Mouse (Mus musculus): Measurements from ENCODE around the gene Trim9. TPM values are rescaled to one million over a fixed set of nuclear protein-coding genes. Genes with fewer than 3 reads are reported as not detected.

The Trim9 gene
- polyA plus RNA-seq, 1 experiment from 2014 or later, result 3.0 TPM

DNA sequence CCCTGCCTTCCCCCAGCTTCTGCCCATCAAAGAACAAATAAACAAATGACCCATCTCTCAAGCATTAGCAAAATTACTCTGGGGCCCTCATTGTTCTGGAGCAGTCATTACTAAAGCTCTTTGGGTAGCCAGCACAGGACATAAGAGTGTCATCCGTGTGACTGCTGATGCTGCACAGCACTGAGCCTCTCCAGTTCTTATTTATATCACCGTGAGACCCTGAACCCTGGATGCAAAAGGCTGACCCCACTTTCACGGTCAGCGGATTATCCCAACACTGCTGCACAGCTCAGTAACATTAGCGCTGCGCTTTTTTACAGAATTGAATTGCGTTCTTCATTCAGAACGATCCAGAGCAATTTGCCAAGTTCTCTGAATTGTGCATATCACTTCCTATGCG lies 31.3 kb downstream of the Trim9 start:
- WGBS, result 76% methylated on average over 9 of the region's 9 CpGs
- Histone ChIP-seq H3K9me3 (no peaks in the 10 kb centered on the region), H3K9ac (no peak overlapping the region), H3K4me3 (no peak overlapping the region), H3K27ac (no peak overlapping the region), H3K4me2 (replicated peaks) (no peak overlapping the region), H3K27me3 (no peaks in the 10 kb centered on the region), H3K36me3 (no peaks in the 10 kb centered on the region), H3K4me1 (0 out of 2 replicates have a peak, but pooled peaks cover 5% of the 10 kb centered on the region)
- ATAC-seq (ENCODE audit: insufficient number of reproducible peaks, insufficient read depth, low FRiP score, low TSS enrichment), result no peak

DNA sequence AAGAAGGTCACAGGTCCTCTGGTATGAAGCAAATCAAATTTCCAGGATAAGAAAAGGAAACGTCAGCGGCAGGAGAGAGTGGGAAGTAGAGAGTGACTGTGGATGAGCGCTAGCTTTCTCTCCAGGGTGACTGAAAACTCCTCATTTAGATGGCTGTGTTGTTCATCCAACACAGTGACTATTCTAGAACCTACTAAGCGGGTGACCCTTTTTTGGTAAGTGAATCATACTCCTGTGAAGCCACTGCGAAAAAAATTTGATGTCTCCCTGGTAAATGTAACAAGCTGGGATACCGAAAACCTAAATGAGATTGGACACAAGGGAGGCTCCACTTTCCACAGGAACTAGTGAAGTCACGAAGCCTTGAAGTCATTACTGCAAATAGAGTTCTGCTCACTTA lies 39.5 kb downstream of the Trim9 start:
- no peaks in the 10 kb centered on the region for H3K4me1 ChIP-seq
- WGBS, result 84% methylated on average over 7 of the region's 7 CpGs
- ATAC-seq (ENCODE audit: insufficient number of reproducible peaks, insufficient read depth, low FRiP score, low TSS enrichment), result no peak
- no peak overlapping the region for H3K27ac ChIP-seq
- no peak overlapping the region for H3K9ac ChIP-seq
- no peaks in the 10 kb centered on the region for H3K27me3 ChIP-seq
- no peaks in the 10 kb centered on the region for H3K9me3 ChIP-seq
- H3K36me3 ChIP-seq, result no peaks in the 10 kb centered on the region
- H3K4me2 ChIP-seq (replicated peaks), result no peak overlapping the region
- H3K4me3 ChIP-seq, result no peak overlapping the region

GRCm38 (mm10) chr12:70307062-70307461 lies 40.4 kb downstream of the Trim9 start:
- Histone ChIP-seq H3K4me1 (no peaks in the 10 kb centered on the region), H3K27ac (no peak overlapping the region), H3K9ac (no peak overlapping the region), H3K36me3 (no peaks in the 10 kb centered on the region), H3K27me3 (no peaks in the 10 kb centered on the region), H3K4me2 (replicated peaks) (no peak overlapping the region), H3K4me3 (no peak overlapping the region), H3K9me3 (no peaks in the 10 kb centered on the region)
- no peak for ATAC-seq (ENCODE audit: insufficient number of reproducible peaks, insufficient read depth, low FRiP score, low TSS enrichment)
- 85% methylated on average over 5 of the region's 5 CpGs for WGBS

DNA sequence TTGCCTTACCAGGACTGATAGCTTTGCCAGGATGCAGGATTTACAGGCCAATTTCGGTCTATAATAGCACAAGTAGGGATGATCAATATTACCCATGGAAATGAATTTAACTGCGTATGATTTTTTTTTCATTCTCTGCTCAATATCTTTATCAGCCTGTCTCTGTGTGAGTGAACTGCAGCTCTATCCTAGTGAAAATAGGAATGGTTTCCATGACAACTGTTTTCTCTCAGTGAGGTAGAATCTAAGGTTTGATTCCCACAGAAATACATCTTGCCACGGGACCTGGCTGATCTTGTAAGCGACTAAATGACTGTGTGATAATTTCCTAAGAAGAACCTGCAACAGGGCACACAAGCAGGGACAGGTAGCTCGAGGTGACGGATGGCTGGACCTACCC lies 43.4 kb downstream of the Trim9 start:
- 81% methylated on average over 6 of the region's 6 CpGs for WGBS
- H3K36me3 ChIP-seq, result no peaks in the 10 kb centered on the region
- H3K27me3 ChIP-seq, result no peaks in the 10 kb centered on the region
- no peaks in the 10 kb centered on the region for H3K9me3 ChIP-seq
- H3K9ac ChIP-seq, result no peak overlapping the region
- H3K4me3 ChIP-seq, result no peak overlapping the region
- no peak overlapping the region for H3K4me2 ChIP-seq (replicated peaks)
- no peaks in the 10 kb centered on the region for H3K4me1 ChIP-seq
- ATAC-seq (ENCODE audit: insufficient number of reproducible peaks, insufficient read depth, low FRiP score, low TSS enrichment), result no peak
- H3K27ac ChIP-seq, result no peak overlapping the region

DNA sequence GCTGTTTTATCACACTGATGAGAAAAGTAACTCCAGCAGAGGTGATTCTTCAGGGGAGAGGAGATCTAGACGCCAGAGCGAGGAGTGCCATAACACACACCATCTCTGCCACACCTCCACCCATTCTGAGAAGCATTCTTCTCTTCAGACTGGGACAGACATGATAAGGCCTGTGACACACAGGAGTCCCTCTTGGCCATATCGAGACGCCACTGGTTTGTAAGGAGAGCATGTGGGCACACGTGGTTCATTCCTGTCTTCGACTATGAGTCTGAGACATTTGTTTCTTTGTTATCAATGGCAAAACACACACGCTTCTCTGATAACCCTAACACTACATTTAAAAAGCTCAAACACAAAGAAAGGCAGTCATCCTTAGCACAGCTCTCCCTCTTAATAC lies 43.9 kb downstream of the Trim9 start:
- WGBS, result 82% methylated on average over 7 of the region's 7 CpGs
- Histone ChIP-seq H3K4me3 (no peak overlapping the region), H3K9ac (no peak overlapping the region), H3K4me2 (replicated peaks) (no peak overlapping the region), H3K4me1 (no peaks in the 10 kb centered on the region), H3K27ac (no peak overlapping the region), H3K27me3 (no peaks in the 10 kb centered on the region), H3K36me3 (no peaks in the 10 kb centered on the region), H3K9me3 (no peaks in the 10 kb centered on the region)
- no peak for ATAC-seq (ENCODE audit: insufficient number of reproducible peaks, insufficient read depth, low FRiP score, low TSS enrichment)

- no peak overlapping the region for H3K4me3 ChIP-seq
- no peaks in the 10 kb centered on the region for H3K9me3 ChIP-seq
- no peak for ATAC-seq (ENCODE audit: insufficient number of reproducible peaks, insufficient read depth, low FRiP score, low TSS enrichment)
- H3K4me2 ChIP-seq (replicated peaks), result no peak overlapping the region
- no peak overlapping the region for H3K9ac ChIP-seq
- 65% methylated on average over 5 of the region's 5 CpGs for WGBS
- no peak overlapping the region for H3K27ac ChIP-seq
- H3K27me3 ChIP-seq, result no peaks in the 10 kb centered on the region
- H3K36me3 ChIP-seq, result no peaks in the 10 kb centered on the region
- no peaks in the 10 kb centered on the region for H3K4me1 ChIP-seq
Observed at GRCm38 (mm10) chr12:70302022-70302720, 45.2 kb downstream of the Trim9 start.

- H3K36me3 ChIP-seq, result no peaks in the 10 kb centered on the region
- H3K27me3 ChIP-seq, result no peaks in the 10 kb centered on the region
- WGBS, result 67% methylated on average over 5 of the region's 5 CpGs
- H3K4me3 ChIP-seq, result no peak overlapping the region
- H3K9me3 ChIP-seq, result no peaks in the 10 kb centered on the region
- no peak overlapping the region for H3K9ac ChIP-seq
- no peaks in the 10 kb centered on the region for H3K4me1 ChIP-seq
- no peak overlapping the region for H3K27ac ChIP-seq
- no peak overlapping the region for H3K4me2 ChIP-seq (replicated peaks)
- ATAC-seq (ENCODE audit: insufficient number of reproducible peaks, insufficient read depth, low FRiP score, low TSS enrichment), result no peak
Observed at GRCm38 (mm10) chr12:70293927-70294684, 53.3 kb downstream of the Trim9 start.

DNA sequence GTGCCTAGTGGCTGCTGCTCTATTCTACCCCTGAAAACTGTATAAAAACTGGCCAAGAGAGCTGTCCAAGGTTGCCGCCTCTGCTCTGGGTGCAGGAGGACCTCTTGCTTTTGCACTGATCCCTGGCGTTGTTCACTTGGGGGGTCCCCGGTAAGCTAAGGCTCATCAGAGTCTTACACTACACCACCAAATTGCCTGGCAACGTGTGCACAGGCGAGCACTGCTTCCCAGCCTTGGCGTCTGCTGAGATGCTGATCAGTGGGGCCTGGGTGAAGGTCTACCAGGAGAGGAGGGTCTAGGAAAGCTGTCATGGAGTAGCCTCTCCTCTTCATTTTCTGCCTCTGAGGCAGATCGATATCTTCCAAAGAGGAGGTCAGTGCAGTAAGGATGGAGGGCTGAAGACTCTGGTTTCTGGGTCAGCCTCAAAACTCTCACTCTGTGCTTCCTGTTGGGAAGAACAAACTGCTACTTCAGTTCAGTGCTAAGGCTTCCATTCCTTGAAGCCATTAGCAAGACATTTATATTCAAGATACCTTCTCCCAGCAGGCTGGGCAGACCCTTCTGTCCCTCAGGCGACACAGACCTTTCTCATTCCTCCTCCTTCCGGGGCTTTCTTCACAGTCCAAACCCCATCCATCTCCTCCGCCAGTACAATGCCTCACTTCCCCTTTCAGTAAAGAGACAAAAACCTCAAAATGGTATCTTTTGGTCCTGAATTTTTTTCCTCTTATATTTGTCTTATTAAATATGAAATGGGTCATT lies 54.1 kb downstream of the Trim9 start:
- WGBS, result 81% methylated on average over 10 of the region's 10 CpGs
- Histone ChIP-seq H3K4me1 (no peaks in the 10 kb centered on the region), H3K9me3 (no peaks in the 10 kb centered on the region), H3K4me2 (replicated peaks) (no peak overlapping the region), H3K27me3 (no peaks in the 10 kb centered on the region), H3K9ac (no peak overlapping the region), H3K36me3 (no peaks in the 10 kb centered on the region), H3K27ac (no peak overlapping the region), H3K4me3 (no peak overlapping the region)
- no peak for ATAC-seq (ENCODE audit: insufficient number of reproducible peaks, insufficient read depth, low FRiP score, low TSS enrichment)

DNA sequence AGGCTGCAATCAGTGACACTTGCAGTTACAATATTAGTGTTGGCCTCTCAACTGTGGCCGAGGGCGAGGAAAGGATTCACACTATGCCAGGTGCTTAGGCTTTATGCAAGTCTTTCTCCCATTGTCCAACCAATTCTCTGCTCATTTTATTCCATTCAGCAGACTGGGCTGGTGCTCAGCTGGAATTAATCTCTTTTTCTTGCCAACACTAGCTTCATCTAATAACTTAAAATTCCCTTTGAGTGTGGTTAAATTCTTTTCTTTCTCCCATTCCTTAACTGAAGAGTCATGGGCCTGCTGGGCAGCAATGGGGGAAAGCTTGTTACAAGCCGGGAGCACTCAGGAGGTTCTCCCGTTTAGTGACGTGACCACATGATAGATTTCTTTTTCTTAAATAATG lies 61.9 kb downstream of the Trim9 start:
- Histone ChIP-seq H3K9me3 (no peaks in the 10 kb centered on the region), H3K4me3 (no peak overlapping the region), H3K9ac (no peak overlapping the region), H3K36me3 (no peaks in the 10 kb centered on the region), H3K27ac (no peak overlapping the region), H3K4me1 (no peaks in the 10 kb centered on the region), H3K4me2 (replicated peaks) (no peak overlapping the region), H3K27me3 (no peaks in the 10 kb centered on the region)
- 70% methylated on average over 5 of the region's 5 CpGs for WGBS
- no peak for ATAC-seq (ENCODE audit: insufficient number of reproducible peaks, insufficient read depth, low FRiP score, low TSS enrichment)

- Histone ChIP-seq H3K36me3 (no peaks in the 10 kb centered on the region), H3K27ac (no peak overlapping the region), H3K27me3 (no peaks in the 10 kb centered on the region), H3K4me1 (no peaks in the 10 kb centered on the region), H3K4me3 (no peak overlapping the region), H3K9ac (no peak overlapping the region), H3K4me2 (replicated peaks) (no peak overlapping the region), H3K9me3 (no peaks in the 10 kb centered on the region)
- no peak for ATAC-seq (ENCODE audit: insufficient number of reproducible peaks, insufficient read depth, low FRiP score, low TSS enrichment)
- WGBS, result 84% methylated on average over 7 of the region's 7 CpGs
Observed at GRCm38 (mm10) chr12:70284979-70285378, 62.4 kb downstream of the Trim9 start.

GRCm38 (mm10) chr12:70283116-70283731 lies 64.2 kb downstream of the Trim9 start:
- no peaks in the 10 kb centered on the region for H3K36me3 ChIP-seq
- no peaks in the 10 kb centered on the region for H3K27me3 ChIP-seq
- no peak for ATAC-seq (ENCODE audit: insufficient number of reproducible peaks, insufficient read depth, low FRiP score, low TSS enrichment)
- no peak overlapping the region for H3K4me3 ChIP-seq
- H3K4me2 ChIP-seq (replicated peaks), result no peak overlapping the region
- H3K9ac ChIP-seq, result no peak overlapping the region
- WGBS, result 83% methylated on average over 10 of the region's 10 CpGs
- no peaks in the 10 kb centered on the region for H3K9me3 ChIP-seq
- no peak overlapping the region for H3K27ac ChIP-seq
- H3K4me1 ChIP-seq, result no peaks in the 10 kb centered on the region

Data from embryonic facial prominence, embryonic 12.5 days (tissue).